Mouse (Mus musculus) adrenal gland, postnatal 36 days (tissue): Measurements from ENCODE around the gene Aldoc. TPM values are rescaled to one million over a fixed set of nuclear protein-coding genes. Genes with fewer than 3 reads are reported as not detected.

Experiments used
- DNase-seq, 2 experiments: peaks; one replicate each; pipeline ENCODE4 v3.0.0; 2021; ENCODE audit warnings: mixed read lengths in 1 of 2
- long read RNA-seq, 2 experiments: library from polyadenylated mRNA; stranded (forward); transcript quantifications; one replicate each; pipeline ENCODE4 v2.0.0; 2021; ENCODE audit warnings: borderline sequencing depth in 2 of 2
- total RNA-seq, 2 experiments: library from RNA; stranded (reverse); gene quantifications; 2 replicates each; pipeline ENCODE4 v1.2.3; 2021

Aldoc gene
- total RNA-seq, result 10 to 100 TPM; 11.7 to 21.6 TPM
- long read RNA-seq, experiment 1, transcript Aldoc-201 (9 exons, 2,786 nt), result major isoform, 15 of 21 reads
- long read RNA-seq, experiment 1, partial matches to known transcripts, result 5 of 21 reads
- long read RNA-seq, experiment 1, other reads (novel, unspliced or antisense), result 1 of 21 reads
- long read RNA-seq, experiment 2, partial matches to known transcripts, result 0 of 2 reads
- long read RNA-seq, experiment 2, other reads (novel, unspliced or antisense), result 0 of 2 reads

DNA sequence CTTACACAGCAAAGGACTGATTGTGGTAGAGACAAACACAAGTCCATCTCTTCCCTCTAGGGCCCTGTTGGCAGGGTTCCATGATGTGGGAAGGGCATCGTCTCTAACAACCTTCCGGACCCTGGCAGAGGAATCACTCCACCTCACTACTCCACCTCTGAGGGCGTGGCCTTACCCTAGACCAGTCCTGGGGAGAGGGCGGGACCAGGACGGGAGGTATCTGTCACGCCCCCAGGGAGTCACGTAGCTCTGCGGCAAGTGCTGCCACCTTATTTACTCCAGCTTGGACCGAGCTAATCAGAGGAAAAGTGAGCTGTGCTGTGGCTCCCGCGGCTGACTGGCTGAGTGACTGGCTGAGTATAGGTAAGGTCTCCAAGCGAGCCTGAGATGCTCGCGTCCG, at the start of gene Aldoc:
Gene Aldoc, plus strand, starts transcription at position 109 of the 400 bp plus-strand sequence.
- DNase-seq, result peak; percentile 90 to 91

DNA sequence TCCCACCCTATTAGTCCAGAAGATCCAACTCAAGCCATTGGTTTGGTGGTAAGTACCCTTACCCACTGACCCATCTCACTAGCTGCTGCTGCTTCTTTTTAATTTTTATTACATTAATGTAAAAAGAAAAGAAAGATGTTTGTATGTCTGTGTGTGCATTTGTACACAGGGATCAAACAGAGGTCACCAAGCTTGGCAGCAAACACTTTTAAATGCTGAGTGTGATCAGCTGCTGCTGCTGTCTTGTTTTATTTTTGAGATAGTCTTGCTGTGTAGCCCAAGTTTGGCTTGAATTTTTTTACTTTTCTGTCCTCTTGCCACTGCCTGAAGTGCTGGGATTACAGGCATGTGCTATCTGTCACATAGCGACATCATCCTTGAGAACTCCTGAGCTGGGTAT, 47.2 kb upstream of the Aldoc start:
- DNase-seq, result no peak

DNA sequence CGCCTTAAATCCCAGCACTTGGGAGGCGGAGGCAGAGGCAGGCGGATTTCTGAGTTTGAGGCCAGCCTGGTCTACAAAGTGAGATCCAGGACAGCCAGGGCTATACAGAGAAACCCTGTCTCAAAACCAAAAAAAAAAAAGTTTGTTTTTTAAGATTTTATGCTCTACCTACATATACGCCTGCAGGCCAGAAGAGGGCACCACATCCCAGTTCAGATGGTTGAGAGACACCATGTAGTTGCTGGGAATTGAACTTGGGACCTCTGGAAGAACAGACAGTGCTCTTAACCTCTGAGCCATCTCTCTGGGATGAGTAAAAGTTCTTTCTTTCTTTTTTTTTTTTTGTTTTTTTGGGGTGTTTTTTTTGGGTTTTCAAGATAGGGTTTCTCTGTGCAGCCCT, 46.6 kb upstream of the Aldoc start:
- DNase-seq, result peak in 1 of 2 experiments; percentile 19

- DNase-seq, result no peak
Measured at GRCm38 (mm10) chr11:78278853-78279252, 43.9 kb upstream of the Aldoc start.

DNA sequence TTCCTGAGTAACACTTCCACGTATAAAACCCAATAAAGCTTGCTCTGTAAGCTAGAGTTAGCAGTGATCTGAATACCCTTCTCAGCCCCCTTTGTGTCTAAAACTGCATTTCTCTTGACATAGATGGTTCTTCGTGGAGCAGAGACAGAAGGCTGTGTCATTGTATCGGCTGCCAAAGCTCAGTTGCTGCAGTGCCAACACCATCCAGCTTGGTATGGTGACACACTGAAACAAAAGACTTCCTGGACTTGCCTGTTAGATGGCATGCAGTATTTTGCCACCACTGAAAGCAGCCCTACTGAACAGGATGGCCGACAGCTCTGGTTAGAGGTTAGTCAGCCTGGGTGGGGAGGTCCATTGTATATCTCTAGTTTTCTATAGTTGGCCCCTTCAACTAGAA, 43.2 kb upstream of the Aldoc start:
- DNase-seq, result no peak

DNA sequence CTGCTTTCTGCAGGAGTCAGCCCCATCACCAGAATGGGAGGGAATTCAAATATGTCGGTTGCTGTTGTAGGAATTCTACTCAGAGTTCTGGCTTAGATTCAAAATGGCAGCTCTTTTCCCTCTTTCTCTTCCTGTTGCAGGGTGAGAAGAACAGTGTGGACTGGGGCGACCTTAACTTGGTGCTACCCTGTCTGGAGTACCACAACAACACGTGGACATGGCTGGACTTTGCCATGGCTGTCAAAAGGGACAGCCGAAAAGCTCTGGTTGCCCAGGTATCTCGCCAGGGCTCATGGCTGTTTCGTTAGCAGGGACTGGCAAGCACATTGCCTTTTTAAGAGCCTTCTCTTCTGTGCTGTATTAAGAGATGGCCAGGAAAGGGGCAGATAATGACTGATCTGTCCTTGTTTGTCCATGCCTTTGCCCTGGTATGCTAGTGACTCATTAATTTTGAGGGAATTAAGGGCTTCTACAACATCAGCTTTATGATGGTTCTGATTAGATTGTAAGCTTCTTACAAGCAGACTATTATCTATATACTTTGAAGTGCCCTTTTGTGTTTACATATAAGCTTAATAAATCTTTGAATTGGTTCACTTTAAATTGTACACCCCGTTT, 33.5 kb upstream of the Aldoc start:
- DNase-seq, result no peak

- DNase-seq, result no peak
Measured at GRCm38 (mm10) chr11:78290654-78291053, 32.1 kb upstream of the Aldoc start, which contains the start of gene BC030499. Gene BC030499 (plus strand): TSS chr11:78290841.

DNA sequence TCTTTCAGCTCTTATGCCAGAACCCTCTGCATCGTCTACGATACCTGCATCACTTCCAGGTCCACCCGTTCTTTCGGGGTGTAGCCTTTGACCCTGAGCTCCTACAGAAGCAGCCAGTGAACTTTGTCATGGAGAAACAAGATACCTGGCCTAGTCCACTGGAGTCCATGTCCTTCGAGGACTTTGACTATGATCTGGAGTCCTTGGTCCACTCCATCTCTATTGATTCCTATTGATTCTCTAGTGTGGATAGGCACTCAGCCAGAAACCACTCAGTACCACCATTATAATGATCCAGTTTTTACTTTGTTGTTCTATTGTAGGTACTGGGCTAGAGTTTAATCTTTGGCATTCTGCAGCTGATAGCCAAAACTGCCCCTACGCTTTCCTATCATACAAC, 28.2 kb upstream of the Aldoc start:
- no peak for DNase-seq

- DNase-seq, result no peak
Measured at GRCm38 (mm10) chr11:78300917-78301316, 21.9 kb upstream of the Aldoc start.

GRCm38 (mm10) chr11:78301357-78302084, 21.2 kb upstream of the Aldoc start, which contains the start of gene Spag5:
Gene Spag5 (plus strand): TSS chr11:78301529.
- DNase-seq, result peak; percentile 91 to 93

DNA sequence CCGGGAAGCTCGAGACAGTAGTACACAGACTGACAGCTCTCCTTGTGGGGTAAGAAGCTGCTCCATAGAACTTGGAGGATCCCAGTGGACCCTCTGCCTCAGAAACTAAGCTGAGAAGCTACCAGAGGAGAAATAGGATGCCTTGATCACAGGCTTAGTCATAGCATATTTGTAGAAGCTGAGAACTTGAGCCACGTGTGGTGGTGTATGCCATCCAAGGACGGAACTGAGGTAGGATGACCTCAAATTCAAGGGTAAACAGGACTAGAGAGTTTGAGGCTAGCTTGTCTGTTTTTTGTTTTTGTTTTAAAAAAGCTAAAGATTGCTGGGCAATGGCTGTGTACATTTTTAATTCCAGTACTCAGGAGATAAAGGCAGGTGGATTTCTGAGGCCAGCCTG, 17.5 kb upstream of the Aldoc start:
- DNase-seq, result peak in 1 of 2 experiments; percentile 24

GRCm38 (mm10) chr11:78310861-78311511, 11.8 kb upstream of the Aldoc start:
- peak; percentile 45 to 51 for DNase-seq

DNA sequence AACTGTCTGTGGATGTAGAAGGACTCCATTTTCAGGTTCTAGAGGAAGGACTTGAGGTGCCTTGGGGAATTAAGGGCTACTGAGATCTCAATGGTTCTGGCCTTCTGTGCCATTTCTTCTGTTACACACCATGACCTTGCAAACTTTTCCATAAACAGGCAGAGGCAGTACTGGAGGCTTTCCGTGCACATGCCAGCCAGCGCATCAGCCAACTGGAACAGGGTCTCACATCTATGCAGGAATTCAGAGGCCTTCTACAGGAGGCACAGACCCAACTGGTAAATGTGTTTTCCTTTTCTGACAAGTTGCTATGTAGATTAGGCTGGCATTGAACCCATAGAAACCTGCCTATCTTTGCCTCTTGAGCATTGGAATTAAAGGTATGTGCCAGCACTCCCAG, 9.1 kb upstream of the Aldoc start:
- DNase-seq, result peak; percentile 41 to 47

- DNase-seq, result no peak
Measured at GRCm38 (mm10) chr11:78318411-78318810, 4.4 kb upstream of the Aldoc start.

DNA sequence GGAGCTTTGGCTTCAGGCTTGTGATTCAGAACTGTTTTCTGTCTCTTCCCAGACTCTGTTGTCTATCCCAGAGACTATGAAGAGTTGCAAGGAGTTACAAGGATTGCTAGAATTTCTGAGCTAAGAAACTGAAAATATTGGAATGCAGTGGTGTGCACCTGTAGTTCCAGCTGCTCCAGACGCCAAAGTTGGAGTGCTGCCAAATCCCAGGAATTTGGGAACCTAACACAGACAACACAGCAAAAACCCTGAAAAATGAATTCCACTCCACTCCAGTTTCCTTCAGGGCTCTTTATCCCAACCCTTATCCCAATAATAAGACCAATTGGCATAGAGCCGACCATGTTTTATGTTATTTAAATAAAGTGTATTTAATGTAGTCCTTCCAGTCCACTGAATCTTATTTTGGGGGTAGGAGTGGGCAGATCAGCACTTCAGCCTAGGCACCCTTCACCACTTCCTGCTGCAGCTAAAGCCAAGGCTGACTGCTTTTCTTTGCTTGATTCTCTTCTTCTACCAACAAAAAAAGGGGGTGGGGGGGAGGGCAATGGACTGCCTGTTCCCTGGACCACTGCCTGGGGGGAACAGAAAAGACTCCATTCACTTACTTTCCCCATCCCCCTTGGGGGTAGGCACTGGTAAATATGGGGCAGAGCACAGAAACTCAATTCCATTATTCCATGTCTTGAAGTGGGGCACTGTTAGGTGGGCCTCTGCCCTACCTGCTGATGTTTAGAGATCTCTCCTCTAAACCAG, 514 bp upstream of the Aldoc start:
- DNase-seq, result no peak

GRCm38 (mm10) chr11:78324000-78324785, 1.4 kb downstream of the Aldoc start:
- no peak for DNase-seq

DNA sequence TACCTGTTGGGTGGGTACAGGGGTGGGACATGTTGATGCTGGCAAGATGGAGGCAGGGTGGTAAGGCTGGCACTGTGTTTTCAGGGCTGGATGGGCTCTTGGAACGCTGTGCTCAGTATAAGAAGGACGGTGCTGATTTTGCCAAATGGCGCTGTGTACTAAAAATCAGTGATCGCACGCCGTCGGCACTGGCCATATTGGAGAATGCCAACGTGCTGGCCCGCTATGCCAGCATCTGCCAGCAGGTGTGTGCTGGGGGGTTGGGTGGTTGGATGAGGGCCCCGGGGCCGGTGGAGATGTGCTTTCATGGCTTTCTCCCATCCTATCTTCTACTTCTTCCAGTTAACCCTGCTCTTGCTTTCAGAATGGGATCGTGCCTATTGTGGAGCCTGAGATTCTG, 2.2 kb downstream of the Aldoc start:
- DNase-seq, result no peak

DNA sequence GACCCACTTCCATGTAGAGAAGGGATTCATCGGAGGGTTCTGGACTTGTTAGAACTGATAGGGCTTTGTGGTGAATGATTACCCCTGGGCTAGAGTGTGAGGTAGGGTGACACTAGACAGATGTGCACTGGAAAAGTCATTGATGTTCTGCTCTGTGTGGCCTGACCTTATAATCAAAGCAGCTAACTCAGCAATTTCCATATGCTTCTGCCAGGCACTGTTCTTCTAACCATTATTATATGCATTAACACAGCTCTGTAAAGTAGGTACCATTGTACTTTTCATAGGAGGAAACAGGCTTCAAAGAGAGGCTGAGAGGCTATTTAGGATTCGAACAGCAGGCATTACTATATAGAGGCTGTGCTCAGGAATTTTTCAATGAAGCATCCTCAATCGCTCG, 4.4 kb downstream of the Aldoc start:
- no peak for DNase-seq

- DNase-seq, result peak; percentile 98 to 99
Measured at GRCm38 (mm10) chr11:78327634-78328511, 5.1 kb downstream of the Aldoc start, which contains the start of gene Pigs. Gene Pigs (plus strand): TSS chr11:78328415.

DNA sequence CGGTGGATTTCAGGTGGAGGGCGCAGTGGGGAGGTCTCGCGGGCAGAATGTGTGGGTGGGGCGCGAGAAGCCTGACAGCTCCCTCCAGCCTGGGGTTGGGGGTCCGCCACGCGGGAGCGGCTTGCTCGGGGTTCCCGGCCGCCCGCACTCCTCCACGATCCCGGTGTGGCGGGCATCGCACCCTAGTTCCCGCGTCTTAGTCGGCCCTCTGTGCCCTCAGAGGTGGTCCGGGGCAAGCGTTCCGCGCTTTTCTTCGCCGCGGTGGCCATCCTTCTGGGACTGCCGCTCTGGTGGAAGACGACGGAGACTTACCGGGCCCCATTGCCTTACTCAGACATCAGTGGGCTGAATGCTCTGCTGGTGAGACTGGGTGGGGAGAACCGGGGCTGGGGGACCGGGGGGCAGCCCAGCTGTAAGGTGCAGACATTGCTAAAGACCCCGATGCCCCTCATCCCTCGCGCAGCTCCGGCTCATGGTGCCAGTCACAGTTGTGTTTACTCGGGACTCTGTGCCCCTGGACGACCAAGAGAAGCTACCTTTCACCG, 5.8 kb downstream of the Aldoc start:
- no peak for DNase-seq
